Mouse (Mus musculus) olfactory bulb, adult 2 months (tissue): ENCODE measurements at regions not wholly inside any gene's neighbourhood (a gene's known extent, or its start where the extent isn't known, plus 50 kb on each side); places are given as distances from the start of the nearest gene placed in this dataset.

Experiments
- CTCF ChIP-seq: fragments of 200-500 bp; IDR thresholded peaks from 2 replicates; pipeline ENCODE4 v1.5.1; 2012; ENCODE audit warnings: low read depth, mild to moderate bottlenecking, low read length, moderate library complexity; ENCODE audit not compliant: insufficient read depth
- POLR2A ChIP-seq: fragments of 200-500 bp; IDR thresholded peaks from 2 replicates; pipeline ENCODE4 v1.6.1; 2012; ENCODE audit warnings: mild to moderate bottlenecking, low read depth, low read length, moderate library complexity; ENCODE audit not compliant: insufficient read depth

DNA sequence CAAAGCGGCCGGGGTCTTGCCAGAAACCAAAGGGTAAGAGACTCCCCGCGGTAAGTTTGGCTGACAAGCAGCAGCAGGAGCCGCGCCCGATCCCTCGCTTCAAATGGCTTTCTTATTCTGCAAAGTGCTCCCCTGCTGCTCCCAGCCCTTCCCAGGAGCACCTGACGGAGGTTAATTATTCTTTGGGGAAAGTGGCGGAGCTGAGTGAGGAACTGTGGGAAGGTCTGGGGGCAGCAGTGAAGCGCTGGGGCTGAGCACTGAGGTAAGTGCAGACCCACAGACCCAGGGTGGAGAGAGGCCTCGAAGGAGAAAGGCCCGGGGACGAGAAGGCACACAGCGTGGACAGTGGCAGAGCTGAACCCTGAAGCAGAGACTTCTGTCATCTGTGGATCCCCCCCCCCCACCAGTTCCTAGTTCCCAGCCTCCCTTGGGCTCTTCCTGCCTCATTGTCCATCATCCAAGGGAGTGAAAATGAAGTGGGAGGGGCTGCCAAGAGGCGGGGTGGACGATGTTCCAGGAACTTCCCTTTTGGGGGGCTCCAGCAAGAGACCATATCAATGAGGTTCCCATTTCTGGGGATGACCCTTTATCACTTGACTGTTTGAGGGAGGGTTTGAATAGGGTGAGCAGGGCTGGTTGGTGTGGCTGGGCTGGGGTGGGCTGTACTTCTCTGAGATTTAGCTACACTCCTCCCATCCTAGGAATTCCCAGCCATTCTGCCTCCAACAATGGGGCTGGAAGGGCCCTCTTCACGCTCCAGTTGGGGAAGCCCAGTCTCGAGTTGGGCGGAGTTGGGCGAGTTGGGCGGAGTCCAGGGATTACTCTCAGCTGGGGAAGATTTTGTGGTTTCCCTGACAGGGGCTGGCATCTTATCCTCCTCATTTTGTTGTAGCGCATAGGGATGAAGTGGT is 59.4 kb upstream of the Shb start:
- no peak for TF ChIP-seq CTCF
- TF ChIP-seq POLR2A, result no peak
